Mouse (Mus musculus) gastrocnemius, postnatal 4 days (tissue): Measurements from ENCODE around the gene Acnat1. TPM values are rescaled to one million over a fixed set of nuclear protein-coding genes. Genes with fewer than 3 reads are reported as not detected.
"Not testable (repeated sequence)": the region's sequence is repeated elsewhere in the genome, so short reads cannot be mapped to it uniquely, and the experiment has no call there.

Experiments
- DNase-seq, 2 experiments: peaks; one replicate each; pipeline ENCODE4 v3.0.0; 2021 to 2022; ENCODE audit warnings: low spot score in 2 of 2, mixed read lengths in 2 of 2
- long read RNA-seq, 2 experiments: library from polyadenylated mRNA; stranded (forward); transcript quantifications; one replicate each; pipeline ENCODE4 v2.0.0; 2021
- total RNA-seq, 2 experiments: library from RNA; stranded (reverse); gene quantifications; 2 replicates each; pipeline ENCODE4 v1.2.3; 2021

The Acnat1 gene
- under 1 TPM in 1 of 2 experiments, not detected in 1; 0.29 TPM for total RNA-seq
- long read RNA-seq, experiment 1 = 0 reads
- long read RNA-seq, experiment 2 = 0 reads

GRCm38 (mm10) chr4:49473435-49474100 is at the start of gene Acnat1:
Gene Acnat1, minus strand, starts transcription at chr4:49473912.
- no peak for DNase-seq

DNA sequence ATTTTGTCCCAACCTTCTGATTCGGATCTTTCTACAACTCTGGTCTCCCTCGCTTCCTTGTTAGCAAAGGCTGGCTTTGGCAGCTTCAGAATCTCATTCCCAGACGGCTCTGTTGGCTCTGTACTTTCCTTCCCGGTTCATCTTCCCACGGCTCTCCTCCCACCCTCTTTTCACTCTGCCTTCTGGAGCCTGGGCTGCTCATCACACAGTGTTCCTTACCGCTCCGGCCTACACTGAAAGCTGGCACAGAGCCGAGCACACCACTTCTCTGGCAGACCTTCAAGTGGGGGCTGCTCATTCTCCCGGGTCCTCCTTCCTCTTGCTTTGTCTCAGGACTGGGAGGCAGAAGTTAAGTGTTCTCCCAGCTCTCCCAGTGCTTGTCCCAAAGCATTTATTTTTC is 48.9 kb upstream of the Acnat1 start:
- peak in 1 of 2 experiments; percentile 11 for DNase-seq

DNA sequence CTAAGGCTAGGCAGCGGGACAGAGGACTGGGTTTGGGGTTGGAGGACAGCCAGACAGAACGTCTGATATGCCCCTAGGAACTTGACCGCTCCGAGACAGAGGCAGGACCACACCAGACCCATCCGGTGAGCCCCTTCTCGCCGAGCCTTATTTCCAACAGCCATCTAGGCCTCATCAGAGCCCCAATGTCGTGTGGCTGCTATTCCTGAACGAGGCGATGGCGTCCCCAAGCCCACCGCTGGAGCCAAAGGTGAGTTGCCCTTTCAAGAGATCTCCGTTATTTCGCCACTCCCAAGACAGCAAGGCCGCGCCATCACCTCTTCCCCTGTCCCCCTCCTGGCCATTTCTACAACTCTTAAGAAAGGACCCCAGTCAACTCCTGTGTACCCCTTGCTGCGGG is 47.6 kb upstream of the Acnat1 start:
- no peak for DNase-seq

GRCm38 (mm10) chr4:49520572-49521340 is 47.0 kb upstream of the Acnat1 start, which contains the start of the genes Mrpl50 and Zfp189:
Gene Mrpl50, minus strand, starts transcription at chr4:49521093.
Gene Zfp189, plus strand, starts transcription at chr4:49521176.
- DNase-seq = peak; percentile 80 to 89

GRCm38 (mm10) chr4:49519476-49519875 is 45.8 kb upstream of the Acnat1 start:
- no peak for DNase-seq

DNA sequence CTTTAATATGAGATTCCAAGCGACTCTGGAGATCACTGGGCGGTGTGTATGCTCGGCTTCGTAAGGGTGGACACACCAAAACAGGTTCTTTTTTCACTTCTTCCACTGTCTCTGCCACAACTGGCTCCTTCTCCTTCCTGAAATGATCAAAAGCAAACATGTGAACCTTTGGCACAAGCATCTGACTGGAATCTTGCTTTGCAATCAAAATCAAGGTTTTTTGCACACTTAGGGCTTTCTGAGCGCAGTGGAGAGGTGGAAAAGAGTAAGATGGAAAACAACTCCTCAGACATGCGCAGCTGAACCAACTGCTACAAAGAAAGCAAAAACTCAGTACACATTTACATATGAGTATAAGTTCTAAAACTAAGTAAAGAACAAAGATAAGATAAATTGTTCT is 40.7 kb upstream of the Acnat1 start:
- no peak for DNase-seq

- no peak for DNase-seq
Measured at GRCm38 (mm10) chr4:49512636-49513035, 38.9 kb upstream of the Acnat1 start.

GRCm38 (mm10) chr4:49510236-49510835 is 36.6 kb upstream of the Acnat1 start:
- not testable (repeated sequence) for DNase-seq

GRCm38 (mm10) chr4:49509183-49509582 is 35.5 kb upstream of the Acnat1 start:
- no peak for DNase-seq

DNA sequence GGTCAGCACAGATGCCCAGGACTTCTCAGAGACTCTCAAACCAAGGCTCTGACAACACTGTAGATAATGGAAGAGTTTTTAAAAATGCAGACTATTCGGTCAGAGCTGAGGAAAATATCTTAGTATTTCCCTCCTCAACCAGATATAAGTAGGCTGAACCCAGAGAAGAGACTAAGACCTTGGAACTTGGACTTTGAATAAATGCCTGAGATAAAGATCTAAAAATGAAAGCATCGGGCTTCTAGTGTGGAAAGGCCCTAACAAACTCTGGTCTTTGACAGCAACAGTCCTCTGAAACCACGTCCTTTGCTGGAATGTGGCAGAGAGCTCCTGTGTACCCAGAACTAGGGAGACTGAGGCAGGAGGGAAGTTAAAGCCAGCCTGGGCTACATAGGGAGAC is 32.7 kb upstream of the Acnat1 start, which contains the start of gene Baat:
Baat (minus strand) TSS at position 172 of the 400 bp plus-strand sequence.
- no peak for DNase-seq

DNA sequence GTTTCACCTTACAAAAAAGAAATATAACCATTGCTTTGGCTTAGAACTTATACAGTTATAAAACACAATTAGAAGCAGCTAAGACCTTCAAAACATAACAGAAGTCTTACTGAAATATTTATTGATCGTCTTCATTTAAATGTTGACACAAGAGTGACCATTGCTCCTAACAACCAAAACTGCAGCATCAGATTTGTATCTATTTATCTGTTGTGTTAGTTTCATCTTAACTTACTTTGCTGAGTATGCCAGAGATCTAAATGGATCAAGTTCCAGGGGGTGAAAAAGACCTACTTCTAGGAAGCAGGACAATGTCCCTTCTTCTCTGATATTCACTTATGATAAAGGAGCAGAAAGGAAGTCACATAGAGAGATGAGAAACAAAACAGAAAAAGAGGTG is 29.9 kb upstream of the Acnat1 start:
- DNase-seq = no peak

- not testable (repeated sequence) for DNase-seq
Measured at GRCm38 (mm10) chr4:49485934-49486650, 12.4 kb upstream of the Acnat1 start.

GRCm38 (mm10) chr4:49485442-49485841 is 11.7 kb upstream of the Acnat1 start:
- DNase-seq = no peak

- DNase-seq = no peak
Measured at GRCm38 (mm10) chr4:49480896-49481295, 7.2 kb upstream of the Acnat1 start.

- no peak for DNase-seq
Measured at GRCm38 (mm10) chr4:49480104-49480760, 6.5 kb upstream of the Acnat1 start.

DNA sequence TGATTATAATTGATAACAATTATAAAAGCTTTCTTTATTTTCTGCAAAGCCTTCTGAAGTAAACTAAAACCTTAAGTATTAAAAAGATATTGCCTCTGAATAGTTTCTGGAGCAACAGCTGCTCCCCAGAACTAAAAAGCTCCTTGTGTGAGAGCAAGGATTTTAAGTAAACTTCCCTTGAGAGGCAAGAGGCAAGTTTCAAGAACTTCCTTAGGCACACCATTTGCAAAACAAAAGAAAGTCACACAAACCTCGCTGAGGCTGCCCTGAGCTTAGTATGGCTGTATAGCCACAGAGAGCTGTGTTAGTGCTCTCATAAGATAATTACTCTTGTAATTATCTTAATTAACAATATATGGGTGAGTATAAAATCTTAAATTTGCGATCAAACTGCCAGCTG is 5.3 kb upstream of the Acnat1 start:
- not testable (repeated sequence) for DNase-seq

DNA sequence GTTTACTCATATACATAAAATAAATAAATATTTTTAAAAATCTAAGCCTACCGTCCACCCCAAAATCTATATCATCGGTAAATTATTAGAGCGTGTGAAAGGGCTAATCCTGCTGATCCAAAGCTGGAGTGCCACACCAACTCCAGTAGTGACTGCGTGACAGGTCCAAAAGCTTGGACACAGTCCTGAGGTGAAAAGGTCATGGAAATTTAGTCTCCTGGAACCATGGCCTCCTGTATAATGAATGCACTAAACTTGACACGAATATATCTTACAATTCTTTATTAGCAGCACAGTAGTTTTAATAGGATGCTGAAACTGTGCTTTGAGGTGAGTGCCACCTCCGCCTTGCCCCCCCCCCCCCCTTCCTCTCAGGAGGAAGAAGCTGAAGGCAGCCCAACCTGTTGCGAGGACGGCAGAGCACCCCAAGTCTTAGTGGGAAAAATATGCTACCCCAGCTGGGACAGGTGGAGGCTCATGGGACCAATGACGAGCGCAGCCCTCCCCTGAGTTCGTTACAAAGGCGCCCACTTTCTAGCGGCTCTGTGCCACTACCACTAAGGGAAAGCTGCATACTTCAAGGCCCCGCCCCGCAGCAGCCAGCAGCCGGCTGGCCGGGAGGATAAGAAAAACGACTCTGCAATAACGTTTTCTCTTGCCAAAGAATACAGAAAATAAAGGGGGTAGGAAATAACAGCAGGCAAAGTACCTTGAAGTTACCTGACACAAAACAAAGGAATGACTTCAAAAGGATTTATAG is 4.6 kb upstream of the Acnat1 start:
- no peak for DNase-seq

DNA sequence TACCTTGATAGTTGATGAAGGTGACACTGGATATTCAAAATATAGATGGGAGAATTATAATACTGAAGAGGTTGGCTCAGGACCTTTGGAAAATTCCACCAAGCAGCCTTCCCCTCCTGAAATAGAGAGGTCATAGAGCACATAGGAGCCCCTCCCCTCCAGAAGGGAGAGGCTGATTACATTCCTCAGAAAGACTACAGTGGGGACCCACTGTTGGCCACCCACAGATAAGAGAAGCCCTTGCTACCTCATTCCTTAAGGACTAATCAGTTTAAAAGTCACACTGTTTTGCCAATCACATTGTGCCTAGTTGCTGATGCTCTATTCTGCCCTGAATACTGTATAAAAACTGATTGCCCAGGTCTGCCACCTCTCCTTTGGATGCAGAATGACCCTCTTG is 871 bp upstream of the Acnat1 start:
- DNase-seq = no peak

- no peak for DNase-seq
Measured at GRCm38 (mm10) chr4:49469435-49470151, 4.1 kb downstream of the Acnat1 start.
